Mouse (Mus musculus): Measurements from ENCODE around the gene Ccdc85c. TPM values are rescaled to one million over a fixed set of nuclear protein-coding genes. Genes with fewer than 3 reads are reported as not detected.

The Ccdc85c gene
- polyA plus RNA-seq, 1 experiment from 2014 or later: 25.4 TPM

DNA sequence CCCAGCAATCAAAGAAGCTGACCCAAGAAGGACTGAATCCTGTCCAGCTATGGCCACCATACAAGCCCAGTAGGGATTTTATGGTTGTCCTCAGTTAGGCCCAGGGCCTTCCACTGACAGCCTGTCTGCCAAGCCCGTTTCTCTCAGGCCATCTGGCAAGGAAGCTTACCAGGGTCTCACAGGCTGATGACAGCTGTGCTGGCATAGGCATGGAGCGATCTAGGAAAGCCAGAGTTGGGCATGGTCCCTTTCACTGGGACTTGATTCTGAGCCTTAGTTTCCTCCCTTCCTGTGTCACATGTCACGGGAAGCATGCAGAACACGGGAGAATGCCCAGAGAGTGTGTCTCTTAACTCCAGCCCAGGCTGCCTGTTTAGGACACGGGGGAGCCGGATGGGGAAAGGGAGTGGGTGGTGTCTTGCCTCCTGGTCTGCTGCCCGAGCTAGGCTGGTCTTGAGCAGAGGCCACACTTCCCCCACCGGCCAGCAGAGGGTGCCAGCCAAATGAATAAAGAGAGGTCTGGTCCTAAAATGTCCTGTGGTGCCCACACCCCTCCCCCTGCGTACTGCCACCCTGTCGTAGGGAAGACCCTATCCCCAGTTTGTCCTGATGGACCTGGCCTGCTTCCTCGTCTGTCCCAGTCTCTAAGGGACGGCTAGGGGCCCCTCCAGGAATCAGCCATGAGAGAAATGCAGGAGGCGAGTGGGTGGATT lies 66.3 kb downstream of the Ccdc85c start:
- in situ Hi-C loops (cut with MboI; ENCODE audit: low pct_unique_long_range_greater_than_20kb): no loop called here
- no peak for ATAC-seq
- no peak for DNase-seq (ENCODE audit: low read depth, low spot score)
- no peak for TF ChIP-seq CTCF (IDR thresholded peaks at IDR 0.05)
- CTCF ChIA-PET: interaction anchor here (0.9 to 5.2 kb wide), 3 partner anchors 12 to 84 kb away, joined by 3 to 22 read pairs (median 6); no protein-coding TSS in a partner anchor
- H3K27me3 ChIP-seq: no peaks in the 10 kb centered on the region
- POLR2A ChIA-PET: interaction anchor here (1.2 kb wide), 1 partner anchor 66 kb away, joined by 3 read pairs; no protein-coding TSS in a partner anchor

DNA sequence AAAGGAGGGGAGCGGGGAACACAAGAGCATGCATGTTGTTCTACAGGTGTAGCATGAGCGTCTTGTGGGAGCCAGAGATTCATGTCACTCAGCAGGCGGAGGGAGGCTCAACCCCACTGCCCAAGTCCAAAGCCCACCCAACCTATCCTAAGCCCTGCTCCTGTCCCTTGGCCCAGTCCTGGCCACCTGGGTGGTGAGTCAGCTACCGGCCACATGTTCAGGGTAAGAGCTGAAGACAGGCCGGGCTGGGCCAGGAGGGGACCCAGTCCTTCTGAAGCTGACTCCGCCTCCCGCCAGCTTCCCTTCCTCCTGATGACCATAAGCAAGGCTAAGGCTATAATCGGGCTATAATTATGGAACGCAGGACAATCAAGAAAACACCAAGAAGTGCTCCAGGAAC lies 67.0 kb downstream of the Ccdc85c start:
- CTCF ChIA-PET: interaction anchor here (0.9 to 5.2 kb wide), 4 partner anchors 12 to 122 kb away, joined by 3 to 22 read pairs (median 4); no protein-coding TSS in a partner anchor
- in situ Hi-C loops (cut with MboI; ENCODE audit: low pct_unique_long_range_greater_than_20kb): no loop called here
- no peaks in the 10 kb centered on the region for H3K27me3 ChIP-seq
- ATAC-seq (no peak), DNase-seq (ENCODE audit: low read depth, low spot score) (no peak)
- TF ChIP-seq CTCF (IDR thresholded peaks at IDR 0.05): no peak
- POLR2A ChIA-PET: interaction anchor here (1.2 kb wide), 1 partner anchor 66 kb away, joined by 3 read pairs; no protein-coding TSS in a partner anchor

GRCm38 (mm10) chr12:108206641-108207040 lies 68.6 kb downstream of the Ccdc85c start:
- no peak for DNase-seq (ENCODE audit: low read depth, low spot score)
- CTCF ChIA-PET: interaction anchor here (1.1 to 5.2 kb wide), 3 partner anchors 11 to 123 kb away, joined by 3 to 22 read pairs (median 3); no protein-coding TSS in a partner anchor
- no peak for TF ChIP-seq CTCF (IDR thresholded peaks at IDR 0.05)
- in situ Hi-C loops (cut with MboI; ENCODE audit: low pct_unique_long_range_greater_than_20kb): no loop called here
- ATAC-seq: peak; percentile 28
- no peaks in the 10 kb centered on the region for H3K27me3 ChIP-seq
- POLR2A ChIA-PET: interaction anchor here (1.0 kb wide), 1 partner anchor 104 kb away, joined by 3 read pairs; no protein-coding TSS in a partner anchor

GRCm38 (mm10) chr12:108204978-108205377 lies 70.2 kb downstream of the Ccdc85c start:
- CTCF ChIA-PET: interaction anchor here (0.9 kb wide), 1 partner anchor 299 kb away, joined by 3 read pairs; no protein-coding TSS in a partner anchor
- in situ Hi-C loops (cut with MboI; ENCODE audit: low pct_unique_long_range_greater_than_20kb): loop anchor here (5.0 kb wide), 2 partner anchors 92 to 297 kb away; no protein-coding TSS in a partner anchor
- H3K27me3 ChIP-seq: no peaks in the 10 kb centered on the region
- DNase-seq (ENCODE audit: low read depth, low spot score) (no peak), ATAC-seq (no peak)
- TF ChIP-seq CTCF (IDR thresholded peaks at IDR 0.05): no peak
- POLR2A ChIA-PET: no interaction called here

GRCm38 (mm10) chr12:108203895-108204294 lies 71.3 kb downstream of the Ccdc85c start:
- in situ Hi-C loops (cut with MboI; ENCODE audit: low pct_unique_long_range_greater_than_20kb): loop anchor here (5.0 kb wide), 2 partner anchors 93 to 298 kb away; no protein-coding TSS in a partner anchor
- ChIA-PET CTCF (no interaction called here), POLR2A (no interaction called here)
- TF ChIP-seq CTCF (IDR thresholded peaks at IDR 0.05): no peak
- DNase-seq (ENCODE audit: low read depth, low spot score): no peak
- ATAC-seq: no peak
- no peaks in the 10 kb centered on the region for H3K27me3 ChIP-seq

- ChIA-PET POLR2A (no interaction called here), CTCF (no interaction called here)
- ATAC-seq (no peak), DNase-seq (ENCODE audit: low read depth, low spot score) (no peak)
- no peaks in the 10 kb centered on the region for H3K27me3 ChIP-seq
- TF ChIP-seq CTCF (IDR thresholded peaks at IDR 0.05): no peak
- in situ Hi-C loops (cut with MboI; ENCODE audit: low pct_unique_long_range_greater_than_20kb): loop anchor here (5.0 kb wide), 2 partner anchors 97 to 302 kb away; no protein-coding TSS in a partner anchor
These were observed 75.1 kb downstream of the Ccdc85c start for GRCm38 (mm10) chr12:108200094-108200493.

GRCm38 (mm10) chr12:108198447-108198846 lies 76.8 kb downstream of the Ccdc85c start:
- ChIA-PET POLR2A (no interaction called here), CTCF (no interaction called here)
- no peak for TF ChIP-seq CTCF (IDR thresholded peaks at IDR 0.05)
- H3K27me3 ChIP-seq: no peaks in the 10 kb centered on the region
- ATAC-seq (no peak), DNase-seq (ENCODE audit: low read depth, low spot score) (no peak)
- in situ Hi-C loops (cut with MboI; ENCODE audit: low pct_unique_long_range_greater_than_20kb): no loop called here

DNA sequence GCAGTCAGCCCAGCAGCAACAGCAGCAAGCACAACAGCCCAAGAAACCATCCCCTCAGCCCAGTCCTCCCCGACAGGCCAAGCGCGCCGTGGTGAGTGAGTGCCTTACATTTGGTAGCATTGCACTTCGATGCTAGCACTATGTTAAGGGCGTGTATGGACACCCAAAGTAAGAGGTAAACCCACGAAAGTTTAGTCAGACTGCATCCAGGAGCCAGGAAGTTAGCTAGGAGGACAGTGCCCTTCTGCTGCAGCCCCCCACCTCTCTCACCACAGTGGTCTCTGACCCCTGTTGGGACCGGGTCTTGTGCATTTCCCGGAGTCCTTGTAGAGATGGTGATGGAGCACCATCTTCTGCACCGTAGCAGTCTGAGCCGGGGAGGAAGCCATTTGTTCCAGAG lies 79.5 kb downstream of the Ccdc85c start:
- POLR2A ChIA-PET: no interaction called here
- no peak for TF ChIP-seq CTCF (IDR thresholded peaks at IDR 0.05)
- no peak for ATAC-seq
- no peaks in the 10 kb centered on the region for H3K27me3 ChIP-seq
- in situ Hi-C loops (cut with MboI; ENCODE audit: low pct_unique_long_range_greater_than_20kb): no loop called here
- CTCF ChIA-PET: interaction anchor here (1.7 kb wide), 1 partner anchor 11 kb away, joined by 4 read pairs; no protein-coding TSS in a partner anchor
- DNase-seq (ENCODE audit: low read depth, low spot score): no peak

DNA sequence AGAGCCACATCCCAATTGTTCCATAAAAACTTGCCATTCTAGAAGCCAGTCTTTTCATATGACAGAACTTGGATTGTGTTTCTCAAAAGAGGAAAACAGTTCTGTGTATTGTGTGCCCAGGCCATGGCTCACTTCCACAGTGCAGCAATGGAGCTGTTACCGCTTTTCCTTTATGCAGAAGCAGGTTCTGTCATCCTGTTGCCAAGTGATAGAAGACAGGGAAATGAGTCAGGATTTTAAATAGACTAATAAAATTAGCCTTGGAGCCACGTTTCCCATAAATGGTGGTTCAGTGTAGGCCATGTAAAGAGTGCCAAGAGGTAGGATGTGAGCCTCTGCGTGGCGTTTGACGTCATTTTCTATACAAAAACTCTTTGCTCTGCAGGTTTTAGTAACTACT lies 81.3 kb downstream of the Ccdc85c start:
- TF ChIP-seq CTCF (IDR thresholded peaks at IDR 0.05): no peak
- ChIA-PET POLR2A (no interaction called here), CTCF (no interaction called here)
- ATAC-seq (no peak), DNase-seq (ENCODE audit: low read depth, low spot score) (no peak)
- in situ Hi-C loops (cut with MboI; ENCODE audit: low pct_unique_long_range_greater_than_20kb): no loop called here
- no peaks in the 10 kb centered on the region for H3K27me3 ChIP-seq

- ChIA-PET POLR2A (no interaction called here), CTCF (no interaction called here)
- no peak for DNase-seq (ENCODE audit: low read depth, low spot score)
- no peaks in the 10 kb centered on the region for H3K27me3 ChIP-seq
- no peak for ATAC-seq
- TF ChIP-seq CTCF (IDR thresholded peaks at IDR 0.05): no peak
- in situ Hi-C loops (cut with MboI; ENCODE audit: low pct_unique_long_range_greater_than_20kb): no loop called here
These were observed 87.6 kb downstream of the Ccdc85c start for GRCm38 (mm10) chr12:108187541-108188091.

DNA sequence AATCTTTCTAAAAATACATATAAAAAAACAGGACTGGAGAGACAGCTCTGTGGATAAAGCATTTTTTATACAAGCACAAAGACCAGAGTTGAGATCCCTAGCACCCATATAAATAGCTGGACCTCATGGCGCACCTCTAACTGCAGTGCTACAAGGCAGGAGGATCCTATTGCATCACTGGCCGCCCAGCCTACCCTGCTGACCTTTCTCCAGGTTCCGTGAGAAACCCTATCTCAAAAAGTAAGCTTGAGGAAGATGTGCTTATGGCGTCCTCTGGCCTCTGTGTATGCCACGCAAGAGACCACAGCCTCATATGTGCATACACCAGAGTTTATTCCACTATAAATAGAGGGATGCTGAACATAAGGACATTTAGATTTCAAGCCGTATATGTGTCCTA lies 93.5 kb downstream of the Ccdc85c start:
- CTCF ChIA-PET: no interaction called here
- DNase-seq (ENCODE audit: low read depth, low spot score): no peak
- POLR2A ChIA-PET: no interaction called here
- TF ChIP-seq CTCF (IDR thresholded peaks at IDR 0.05): no peak
- ATAC-seq: no peak
- in situ Hi-C loops (cut with MboI; ENCODE audit: low pct_unique_long_range_greater_than_20kb): no loop called here
- no peaks in the 10 kb centered on the region for H3K27me3 ChIP-seq

All from Patski (cell line).